Mouse (Mus musculus): ENCODE measurements at regions not wholly inside any gene's neighbourhood (a gene's known extent, or its start where the extent isn't known, plus 50 kb on each side); places are given as distances from the start of the nearest gene placed in this dataset.

- H3K9ac ChIP-seq (ENCODE audit: insufficient read depth, low read depth) = no peak overlapping the region
- in situ Hi-C loops (cut with MboI; ENCODE audit: low pct_ligation_motif_present, low pct_unique_long_range_greater_than_20kb, low sequenced_read_pairs) = no loop called here
- no peaks in the 10 kb centered on the region for H3K27me3 ChIP-seq (replicated peaks)
- dilution Hi-C loops (cut with MboI; ENCODE audit: extremely low pct_ligation_motif_present, extremely low pct_unique_long_range_greater_than_20kb, low sequenced_read_pairs) = no loop called here
- no peaks in the 10 kb centered on the region for H3K4me1 ChIP-seq (ENCODE audit: control insufficient read depth in 1 of 2, insufficient read depth in 2 of 2)
- H3K4me3 ChIP-seq (replicated peaks in 1 of 3; ENCODE audit: low read depth in 2 of 3, low read length in 2 of 3, poor library complexity in 1 of 3) = no peak overlapping the region
- no peaks in the 10 kb centered on the region for H3K36me3 ChIP-seq (replicated peaks in 1 of 2; ENCODE audit: control insufficient read depth in 1 of 2, insufficient read depth in 1 of 2, low read length in 1 of 2)
- TF ChIP-seq CHD1 (IDR thresholded peaks at IDR 0.05; ENCODE audit: low read depth, low read length) (no peak), RCOR1 (conservative IDR thresholded peaks at IDR 0.05; ENCODE audit: low read depth, low read length) (no peak), NELFE (IDR thresholded peaks at IDR 0.05; ENCODE audit: low read depth, low read length) (no peak)
- no peaks in the 10 kb centered on the region for H3K79me2 ChIP-seq (replicated peaks; ENCODE audit: control insufficient read depth, extremely low read depth, insufficient read depth, poor library complexity, severe bottlenecking)
- H3K9me3 ChIP-seq (replicated peaks; ENCODE audit: low read length) = peaks cover 2% of the 10 kb centered on the region
- DNase-seq (ENCODE audit: extremely low read depth) = no peak
- H3K27ac ChIP-seq (ENCODE audit: insufficient read depth, low read depth) = no peak overlapping the region
- H3K4me2 ChIP-seq (ENCODE audit: insufficient read depth, low read depth, poor library complexity, severe bottlenecking) = no peak overlapping the region
Observed at GRCm38 (mm10) chr15:31694877-31695671, 93.4 kb downstream of the Fam173b start.

GRCm38 (mm10) chr15:31703400-31703799 lies 101.7 kb downstream of the Fam173b start:
- in situ Hi-C loops (cut with MboI; ENCODE audit: low pct_ligation_motif_present, low pct_unique_long_range_greater_than_20kb, low sequenced_read_pairs) = no loop called here
- dilution Hi-C loops (cut with MboI; ENCODE audit: extremely low pct_ligation_motif_present, extremely low pct_unique_long_range_greater_than_20kb, low sequenced_read_pairs) = no loop called here
- Histone ChIP-seq H3K27ac (ENCODE audit: insufficient read depth, low read depth) (no peak overlapping the region), H3K79me2 (replicated peaks; ENCODE audit: control insufficient read depth, extremely low read depth, insufficient read depth, poor library complexity, severe bottlenecking) (no peaks in the 10 kb centered on the region), H3K4me3 (replicated peaks in 1 of 3; ENCODE audit: low read depth in 2 of 3, low read length in 2 of 3, poor library complexity in 1 of 3) (no peak overlapping the region), H3K27me3 (replicated peaks) (no peaks in the 10 kb centered on the region), H3K4me1 (ENCODE audit: control insufficient read depth in 1 of 2, insufficient read depth in 2 of 2) (no peaks in the 10 kb centered on the region), H3K4me2 (ENCODE audit: insufficient read depth, low read depth, poor library complexity, severe bottlenecking) (no peak overlapping the region), H3K9me3 (replicated peaks; ENCODE audit: low read length) (no peaks in the 10 kb centered on the region), H3K9ac (ENCODE audit: insufficient read depth, low read depth) (no peak overlapping the region), H3K36me3 (replicated peaks in 1 of 2; ENCODE audit: control insufficient read depth in 1 of 2, insufficient read depth in 1 of 2, low read length in 1 of 2) (no peaks in the 10 kb centered on the region)
- DNase-seq (ENCODE audit: extremely low read depth) = no peak
- TF ChIP-seq MXI1 (IDR thresholded peaks at IDR 0.05; ENCODE audit: low read depth, low read length) (no peak), POLR2AphosphoS2 (IDR thresholded peaks at IDR 0.05; ENCODE audit: low read depth, low read length) (no peak), RAD21 (IDR thresholded peaks at IDR 0.05; ENCODE audit: low read depth, low read length) (no peak), MEF2A (IDR thresholded peaks at IDR 0.05; ENCODE audit: borderline replicate concordance, low read depth, low read length) (no peak), NRF1 (IDR thresholded peaks at IDR 0.05; ENCODE audit: low read depth, low read length) (no peak), RCOR1 (conservative IDR thresholded peaks at IDR 0.05; ENCODE audit: low read depth, low read length) (no peak), MAX (IDR thresholded peaks at IDR 0.05; ENCODE audit: low read length) (no peak), SIN3A (IDR thresholded peaks at IDR 0.05; ENCODE audit: low read length) (no peak), PAX5 (IDR thresholded peaks at IDR 0.05; ENCODE audit: low read length) (no peak)

- Histone ChIP-seq H3K79me2 (replicated peaks; ENCODE audit: control insufficient read depth, extremely low read depth, insufficient read depth, poor library complexity, severe bottlenecking) (no peaks in the 10 kb centered on the region), H3K4me2 (ENCODE audit: insufficient read depth, low read depth, poor library complexity, severe bottlenecking) (no peak overlapping the region), H3K27me3 (replicated peaks) (no peaks in the 10 kb centered on the region), H3K9me3 (replicated peaks; ENCODE audit: low read length) (no peaks in the 10 kb centered on the region), H3K4me1 (ENCODE audit: control insufficient read depth in 1 of 2, insufficient read depth in 2 of 2) (peaks cover 0 to 7% of the 10 kb centered on the region in 2 experiments; a peak in 1 of 4 replicates), H3K9ac (ENCODE audit: insufficient read depth, low read depth) (no peak overlapping the region), H3K36me3 (replicated peaks in 1 of 2; ENCODE audit: control insufficient read depth in 1 of 2, insufficient read depth in 1 of 2, low read length in 1 of 2) (no peaks in the 10 kb centered on the region), H3K4me3 (replicated peaks in 1 of 3; ENCODE audit: low read depth in 2 of 3, low read length in 2 of 3, poor library complexity in 1 of 3) (no peak overlapping the region), H3K27ac (ENCODE audit: insufficient read depth, low read depth) (no peak overlapping the region)
- in situ Hi-C loops (cut with MboI; ENCODE audit: low pct_ligation_motif_present, low pct_unique_long_range_greater_than_20kb, low sequenced_read_pairs) = no loop called here
- no peak for DNase-seq (ENCODE audit: extremely low read depth)
- no peak for TF ChIP-seq E2F4 (IDR thresholded peaks at IDR 0.05; ENCODE audit: insufficient replicate concordance, low read depth, low read length)
- no peak for TF ChIP-seq CTCF (conservative IDR thresholded peaks at IDR 0.05 in 1 of 2, IDR thresholded peaks at IDR 0.05 in 1 of 2; ENCODE audit: low read depth in 2 of 2, low read length in 2 of 2)
- TF ChIP-seq CHD1 (IDR thresholded peaks at IDR 0.05; ENCODE audit: low read depth, low read length) = no peak
- no peak for TF ChIP-seq MXI1 (IDR thresholded peaks at IDR 0.05; ENCODE audit: low read depth, low read length)
- no peak for TF ChIP-seq MAX (IDR thresholded peaks at IDR 0.05; ENCODE audit: low read length)
- no peak for TF ChIP-seq SMC3 (IDR thresholded peaks at IDR 0.05; ENCODE audit: low read depth, low read length)
- TF ChIP-seq TCF12 (IDR thresholded peaks at IDR 0.05; ENCODE audit: low read depth, low read length) = no peak
- TF ChIP-seq ZC3H11A (IDR thresholded peaks at IDR 0.05; ENCODE audit: low read depth, low read length) = no peak
- TF ChIP-seq JUND (conservative IDR thresholded peaks at IDR 0.05; ENCODE audit: low read depth, low read length) = no peak
- TF ChIP-seq MAZ (IDR thresholded peaks at IDR 0.05; ENCODE audit: low read depth, low read length) = no peak
- no peak for TF ChIP-seq GABPA (IDR thresholded peaks at IDR 0.05; ENCODE audit: insufficient replicate concordance, low read depth, low read length)
- TF ChIP-seq RAD21 (IDR thresholded peaks at IDR 0.05; ENCODE audit: low read depth, low read length) = no peak
- no peak for TF ChIP-seq PAX5 (IDR thresholded peaks at IDR 0.05; ENCODE audit: low read length)
- TF ChIP-seq POLR2AphosphoS2 (IDR thresholded peaks at IDR 0.05; ENCODE audit: low read depth, low read length) = no peak
- no peak for TF ChIP-seq ZKSCAN1 (IDR thresholded peaks at IDR 0.05; ENCODE audit: borderline replicate concordance, low read depth, low read length)
- no peak for TF ChIP-seq NELFE (IDR thresholded peaks at IDR 0.05; ENCODE audit: low read depth, low read length)
- no peak for TF ChIP-seq MEF2A (IDR thresholded peaks at IDR 0.05; ENCODE audit: borderline replicate concordance, low read depth, low read length)
- no peak for TF ChIP-seq IRF4 (IDR thresholded peaks at IDR 0.05; ENCODE audit: low read depth, low read length)
- dilution Hi-C loops (cut with MboI; ENCODE audit: extremely low pct_ligation_motif_present, extremely low pct_unique_long_range_greater_than_20kb, low sequenced_read_pairs) = no loop called here
Observed at GRCm38 (mm10) chr15:31707416-31707815, 105.8 kb downstream of the Fam173b start.

Data from CH12.LX (cell line).